In the genomic region with DNA sequence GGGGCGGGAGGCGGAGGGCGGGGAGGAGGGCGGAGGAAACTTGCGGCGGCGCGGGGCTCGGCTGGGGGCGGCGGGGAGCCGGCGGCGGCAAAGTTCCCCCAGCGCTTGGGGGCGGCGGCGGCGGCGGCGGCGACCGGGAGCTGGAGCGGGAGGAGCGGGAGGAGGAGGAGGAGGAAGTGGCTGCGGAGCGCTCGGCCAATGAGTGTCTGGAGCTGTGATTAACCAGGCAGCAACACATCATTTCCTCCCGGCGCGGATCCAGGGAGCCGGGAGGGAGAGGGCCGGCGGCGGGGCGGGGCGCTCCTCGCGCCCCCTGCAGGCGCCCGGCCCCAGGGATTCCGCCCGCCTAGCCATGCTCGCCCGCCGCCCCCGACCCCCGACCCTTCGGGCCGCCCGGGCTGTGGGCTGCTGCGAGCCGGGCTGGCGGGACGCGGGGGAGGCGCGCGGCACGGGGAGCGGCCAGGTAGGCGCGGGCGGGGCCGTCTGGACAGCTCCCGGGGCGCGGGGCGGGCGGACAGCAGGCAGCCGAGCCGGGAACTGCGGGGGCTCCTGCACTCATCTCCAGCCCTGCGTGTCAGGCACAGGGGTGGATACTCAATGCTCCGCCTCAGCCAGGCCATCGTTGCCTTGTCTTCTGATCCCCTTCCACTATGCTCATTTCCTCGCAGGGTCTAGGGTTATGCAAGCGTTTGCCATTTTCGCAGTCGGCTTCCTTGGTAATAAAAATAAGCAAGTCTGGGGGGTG, we compare ENCODE assay signal across 8 mouse cellular contexts. TPM values are rescaled to one million over a fixed set of nuclear protein-coding genes. Genes with fewer than 3 reads are reported as not detected.
DNase-seq lines count a peak whose midpoint lies in the region; ATAC-seq and TF ChIP-seq lines count a peak whose summit lies in the region.

A gene (minus strand): TSS at position 92 of the 745 bp plus-strand sequence.
A gene (plus strand): TSS at position 233 of the 745 bp plus-strand sequence.

- H3K36me3 ChIP-seq in forebrain, embryonic 14.5 days (ENCODE audit: control insufficient read depth, insufficient read depth, low read length): no peaks in the 10 kb centered on the region
- H3K36me3 ChIP-seq in liver, postnatal 0 days (replicated peaks; ENCODE audit: insufficient read depth, low read length): no peaks in the 10 kb centered on the region
- H3K36me3 ChIP-seq in neural tube, embryonic 14.5 days (ENCODE audit: control insufficient read depth, insufficient read depth, low read length): no peaks in the 10 kb centered on the region

- H3K9ac ChIP-seq in forebrain, embryonic 14.5 days (ENCODE audit: low read length): peak within 1 kb of the TSS; percentile 93
- H3K9ac ChIP-seq in liver, postnatal 0 days (replicated peaks): peak within 1 kb of the TSS; percentile 72
- peak within 1 kb of the TSS; percentile 97 for H3K9ac ChIP-seq in neural tube, embryonic 14.5 days (replicated peaks; ENCODE audit: low read depth, low read length)

- 1% methylated on average over 47 of the region's 80 CpGs for WGBS in forebrain, embryonic 14.5 days
- WGBS in liver, postnatal 0 days (ENCODE audit: insufficient replicate concordance): 3% methylated on average over 24 of the region's 80 CpGs
- under 1% methylated on average over 58 of the region's 80 CpGs for WGBS in neural tube, embryonic 14.5 days

- no peaks in the 10 kb centered on the region for H3K9me3 ChIP-seq in forebrain, embryonic 14.5 days (replicated peaks; ENCODE audit: control insufficient read depth, low read length)
- H3K9me3 ChIP-seq in liver, postnatal 0 days (ENCODE audit: low read length): no peaks in the 10 kb centered on the region
- no peaks in the 10 kb centered on the region for H3K9me3 ChIP-seq in neural tube, embryonic 14.5 days (ENCODE audit: control insufficient read depth, low read length)

- peak within 1 kb of the TSS; percentile 79 for H3K4me2 ChIP-seq in forebrain, embryonic 14.5 days (ENCODE audit: low read length)
- H3K4me2 ChIP-seq in liver, postnatal 0 days (ENCODE audit: low read depth, low read length): peak within 1 kb of the TSS; percentile 78
- H3K4me2 ChIP-seq in neural tube, embryonic 14.5 days (ENCODE audit: low read depth, low read length): peak within 1 kb of the TSS; percentile 65

- intact Hi-C loops in heart, postnatal 10 days (cut with DNase I): loop anchor here (2.0 to 5.0 kb wide), 3 partner anchors 50 to 100 kb away; no protein-coding TSS in a partner anchor

- DNase-seq in brain, embryonic 18.5 days (ENCODE audit: low read depth, low spot score): peak; percentile 85
- peak; percentile 95 for DNase-seq in forebrain, embryonic 14.5 days (ENCODE audit: low spot score)
- peak; percentile 93 for DNase-seq in heart, postnatal 10 days
- DNase-seq in kidney, postnatal 4 days: peak; percentile 89 to 94
- peak; percentile 79 for DNase-seq in liver, postnatal 0 days
- peak; percentile 81 for DNase-seq in testis, postnatal 14 days (ENCODE audit: low spot score)

- peak; percentile 62 for ATAC-seq in CD4-positive, CD25-positive, alpha-beta regulatory T cell, adult 4 months
- peak; percentile 96 for ATAC-seq in forebrain, embryonic 14.5 days
- peak; percentile 90 for ATAC-seq in liver, postnatal 0 days
- peak; percentile 95 for ATAC-seq in neural tube, embryonic 14.5 days (ENCODE audit: low read depth)

- peak; percentile 22; the same call in 1 of the 2 replicates for TF ChIP-seq CTCF in liver, postnatal 0 days (IDR thresholded peaks at IDR 0.05; ENCODE audit: low read depth)

- H3K4me3 ChIP-seq in forebrain, embryonic 14.5 days (ENCODE audit: low read depth, low read length): peak within 1 kb of the TSS; percentile 86
- peak within 1 kb of the TSS; percentile 71 for H3K4me3 ChIP-seq in liver, postnatal 0 days (ENCODE audit: low read depth, low read length)
- peak within 1 kb of the TSS; percentile 94 for H3K4me3 ChIP-seq in neural tube, embryonic 14.5 days (ENCODE audit: low read depth, low read length)

- no peaks in the 10 kb centered on the region for H3K27me3 ChIP-seq in forebrain, embryonic 14.5 days (replicated peaks; ENCODE audit: control insufficient read depth, insufficient read depth, low read length)
- H3K27me3 ChIP-seq in liver, postnatal 0 days (ENCODE audit: insufficient read depth, low read length): no peaks in the 10 kb centered on the region
- H3K27me3 ChIP-seq in neural tube, embryonic 14.5 days (ENCODE audit: control insufficient read depth, insufficient read depth, low read length): 0 out of 2 replicates have a peak, but pooled peaks cover 2% of the 10 kb centered on the region

- H3K4me1 ChIP-seq in forebrain, embryonic 14.5 days (ENCODE audit: control insufficient read depth, insufficient read depth, low read length): peaks cover 21% of the 10 kb centered on the region
- H3K4me1 ChIP-seq in liver, postnatal 0 days (ENCODE audit: insufficient read depth): peaks cover 25% of the 10 kb centered on the region
- H3K4me1 ChIP-seq in neural tube, embryonic 14.5 days (ENCODE audit: control insufficient read depth, insufficient read depth, low read length): peaks cover 22% of the 10 kb centered on the region

- TF ChIP-seq EP300 in liver, postnatal 0 days (IDR thresholded peaks at IDR 0.05; ENCODE audit: low read depth): no peak

- peak within 1 kb of the TSS; percentile 97 for H3K27ac ChIP-seq in forebrain, embryonic 14.5 days (ENCODE audit: low read depth, low read length)
- H3K27ac ChIP-seq in liver, postnatal 0 days (ENCODE audit: low read depth): peak within 1 kb of the TSS; percentile 92
- peak within 1 kb of the TSS; percentile 99 for H3K27ac ChIP-seq in neural tube, embryonic 14.5 days (ENCODE audit: low read depth, low read length)

RNA-seq across cellular contexts. Expression of the first gene that starts in this region (rescaled TPM):
- polyA plus RNA-seq in CD4-positive, CD25-positive, alpha-beta regulatory T cell, adult 4 months (2017; shearing (Covaris generic)): under 1 TPM in 1 of 2 experiments, not detected in 1; 0.17 TPM
- 8.7 and 9.5 TPM in 2 replicates for polyA plus RNA-seq in forebrain, embryonic 14.5 days (2014; fragmentation: Nextera tagmentation; extraction: Ambion mirVana)
- 10 to 100 TPM; 24.2 to 31.8 TPM for total RNA-seq in heart, postnatal 10 days (2021)
- polyA plus RNA-seq in liver, postnatal 0 days (2015; fragmentation: Nextera tagmentation; extraction: Ambion mirVana): 2.7 and 2.8 TPM in 2 replicates
- polyA plus RNA-seq in neural tube, embryonic 14.5 days (2014; fragmentation: Nextera tagmentation; extraction: Ambion mirVana): 8.5 and 8.6 TPM in 2 replicates

RNA-seq across cellular contexts. Expression of the second gene that starts in this region (rescaled TPM):
- polyA plus RNA-seq in CD4-positive, CD25-positive, alpha-beta regulatory T cell, adult 4 months (2017; shearing (Covaris generic)): not detected
- polyA plus RNA-seq in forebrain, embryonic 14.5 days (2014; fragmentation: Nextera tagmentation; extraction: Ambion mirVana): 13.1 TPM in 2 replicates
- total RNA-seq in heart, postnatal 10 days (2021): 1 to 10 TPM; 1.8 to 2.6 TPM
- 45.7 and 55.8 TPM in 2 replicates for polyA plus RNA-seq in liver, postnatal 0 days (2015; fragmentation: Nextera tagmentation; extraction: Ambion mirVana)
- polyA plus RNA-seq in neural tube, embryonic 14.5 days (2014; fragmentation: Nextera tagmentation; extraction: Ambion mirVana): 15.4 and 16.4 TPM in 2 replicates

Comparison
In these comparisons a context has a peak if more than half of its experiments do, and no peak if none do; other contexts are left out.
1. Peak in every context shown above with its lines: DNase-seq, ATAC-seq, H3K4me3 ChIP-seq and H3K27ac ChIP-seq.
2. RNA of the second gene that starts in this region (polyA plus RNA-seq): 45.7 to 55.8 TPM in liver, postnatal 0 days, 15.4 to 16.4 TPM in neural tube, embryonic 14.5 days and 13.1 TPM in forebrain, embryonic 14.5 days; not detected in CD4-positive, CD25-positive, alpha-beta regulatory T cell, adult 4 months; every median in the first group is over 10 times any median in the second.
3. Peak in ATAC-seq in CD4-positive, CD25-positive, alpha-beta regulatory T cell, adult 4 months; RNA of the genes that start here not detected or under 1 TPM.